Mouse (Mus musculus) kidney, postnatal 0 days (tissue): Measurements from ENCODE around the gene Pomgnt1. TPM values are rescaled to one million over a fixed set of nuclear protein-coding genes. Genes with fewer than 3 reads are reported as not detected.

Source experiments
- ATAC-seq: fragments of 200-750 bp; cut with Nextera tagmentation; replicated peaks from 2 replicates; pipeline ENCODE4 v1.8.0; 2017; ENCODE audit warnings: low read depth, moderate number of reproducible peaks, moderate TSS enrichment, moderate library complexity; ENCODE audit not compliant: low FRiP score
- DNase-seq: peaks from one replicate; pipeline ENCODE4 v3.0.0-alpha.2; 2016; ENCODE audit warnings: low spot score
- H3K27ac ChIP-seq: fragments of 300-500 bp; sonication (generic); 2 replicates; pipeline ENCODE4 v1.5.1; 2014; ENCODE audit warnings: mild to moderate bottlenecking
- H3K27me3 ChIP-seq: fragments of 300-500 bp; sonication (generic); 2 replicates; pipeline ENCODE4 v1.6.1; 2014; ENCODE audit warnings: low read length, mixed read lengths; ENCODE audit not compliant: insufficient read depth
- H3K36me3 ChIP-seq: fragments of 300-500 bp; sonication (generic); 2 replicates; pipeline ENCODE4 v1.6.1; 2014; ENCODE audit warnings: low read length, mixed read lengths; ENCODE audit not compliant: insufficient read depth
- H3K4me1 ChIP-seq: fragments of 300-500 bp; sonication (generic); replicated peaks from 2 replicates; pipeline ENCODE4 v1.6.1; 2014; ENCODE audit warnings: antibody characterized with exemption, low read length, mixed read lengths; ENCODE audit not compliant: insufficient read depth
- H3K4me2 ChIP-seq: fragments of 300-500 bp; sonication (generic); 2 replicates; pipeline ENCODE4 v1.6.1; 2014; ENCODE audit warnings: mild to moderate bottlenecking, low read length, moderate library complexity, mixed read lengths
- H3K4me3 ChIP-seq: fragments of 300-500 bp; sonication (generic); replicated peaks from 2 replicates; pipeline ENCODE4 v1.5.1; 2014; ENCODE audit warnings: low read depth, low read length
- H3K9ac ChIP-seq: fragments of 300-500 bp; sonication (generic); 2 replicates; pipeline ENCODE4 v1.6.1; 2014; ENCODE audit warnings: low read depth, low read length
- H3K9me3 ChIP-seq: fragments of 300-500 bp; sonication (generic); replicated peaks from 2 replicates; pipeline ENCODE4 v1.6.1; 2016; ENCODE audit warnings: low read length, inconsistent platforms, mixed read lengths
- CTCF ChIP-seq: IDR thresholded peaks from 2 replicates; pipeline ENCODE4 v1.5.1; 2016; ENCODE audit warnings: antibody characterized with exemption, low read depth, mild to moderate bottlenecking, moderate library complexity
- WGBS: fragments of 180-500 bp; shearing (Covaris S2); extraction: QIAGEN DNeasy Blood & Tissue Kit; methylation state at CpG from one replicate; pipeline ENCODE4 v1.1.7; 2014; 5-methylcytosine and 5-hydroxymethylcytosine counted together
- polyA plus RNA-seq: library from polyadenylated mRNA; unstranded; fragments of >200 nt; fragmentation: Nextera tagmentation; extraction: Ambion mirVana; gene quantifications from 2 replicates; pipeline ENCODE4 v1.2.1, GENCODE M21; 2015

Pomgnt1 gene
- polyA plus RNA-seq, 1 experiment from 2014 or later, result 52.2 TPM

DNA sequence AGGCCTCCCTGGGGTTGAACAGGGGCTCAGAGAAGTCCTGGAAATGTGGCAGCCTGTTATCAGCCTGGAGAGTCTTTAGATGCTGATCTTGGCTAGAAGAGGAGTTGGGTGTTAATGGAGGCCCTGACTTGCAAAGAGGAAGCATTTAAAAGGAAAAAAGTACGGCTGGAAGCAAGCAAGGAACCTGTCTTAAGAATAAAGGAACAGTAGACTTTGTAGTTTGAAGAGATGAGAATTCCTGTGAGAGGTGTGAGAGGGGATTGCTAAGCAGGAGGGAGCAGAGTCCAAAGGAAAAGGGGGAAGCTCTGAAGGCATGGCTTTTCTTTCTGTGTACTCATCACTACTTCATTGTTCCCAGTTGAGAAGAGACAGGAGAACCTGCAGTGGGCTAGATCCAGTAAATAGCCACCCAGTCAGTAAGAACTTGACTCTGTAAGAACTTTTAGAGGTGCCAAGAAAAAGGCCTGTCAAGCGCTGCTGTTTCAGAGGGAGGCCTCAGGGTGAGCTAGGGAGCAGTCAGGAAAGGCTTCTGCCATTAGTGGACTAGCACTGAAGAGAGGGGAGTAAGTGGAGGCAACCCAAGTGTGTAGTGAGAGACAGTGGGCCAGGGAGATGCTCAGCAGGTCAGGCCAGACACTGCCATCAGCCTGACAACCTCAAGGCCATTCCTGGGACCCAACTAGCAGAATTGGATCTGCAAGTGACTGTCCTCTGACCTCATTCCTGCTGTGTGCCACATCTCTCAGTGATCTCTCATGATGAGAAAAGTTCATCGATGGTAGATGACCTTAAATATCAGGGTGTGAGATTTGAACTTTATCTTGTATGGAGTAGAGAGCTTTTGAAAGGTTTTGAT is 46.2 kb upstream of the Pomgnt1 start:
- no peaks in the 10 kb centered on the region for H3K9me3 ChIP-seq
- peak overlapping the region; percentile 97 for H3K9ac ChIP-seq
- H3K27me3 ChIP-seq, result no peaks in the 10 kb centered on the region
- peak overlapping the region; percentile 97 for H3K27ac ChIP-seq
- DNase-seq, result peak; percentile 31
- peaks cover 16% of the 10 kb centered on the region for H3K36me3 ChIP-seq
- ATAC-seq, result no peak
- peak overlapping the region; percentile 78 for H3K4me2 ChIP-seq
- TF ChIP-seq CTCF, result no peak
- WGBS, result 55% methylated on average over 3 of the region's 3 CpGs
- H3K4me3 ChIP-seq, result peak overlapping the region; percentile 94
- peaks cover 6% of the 10 kb centered on the region for H3K4me1 ChIP-seq

DNA sequence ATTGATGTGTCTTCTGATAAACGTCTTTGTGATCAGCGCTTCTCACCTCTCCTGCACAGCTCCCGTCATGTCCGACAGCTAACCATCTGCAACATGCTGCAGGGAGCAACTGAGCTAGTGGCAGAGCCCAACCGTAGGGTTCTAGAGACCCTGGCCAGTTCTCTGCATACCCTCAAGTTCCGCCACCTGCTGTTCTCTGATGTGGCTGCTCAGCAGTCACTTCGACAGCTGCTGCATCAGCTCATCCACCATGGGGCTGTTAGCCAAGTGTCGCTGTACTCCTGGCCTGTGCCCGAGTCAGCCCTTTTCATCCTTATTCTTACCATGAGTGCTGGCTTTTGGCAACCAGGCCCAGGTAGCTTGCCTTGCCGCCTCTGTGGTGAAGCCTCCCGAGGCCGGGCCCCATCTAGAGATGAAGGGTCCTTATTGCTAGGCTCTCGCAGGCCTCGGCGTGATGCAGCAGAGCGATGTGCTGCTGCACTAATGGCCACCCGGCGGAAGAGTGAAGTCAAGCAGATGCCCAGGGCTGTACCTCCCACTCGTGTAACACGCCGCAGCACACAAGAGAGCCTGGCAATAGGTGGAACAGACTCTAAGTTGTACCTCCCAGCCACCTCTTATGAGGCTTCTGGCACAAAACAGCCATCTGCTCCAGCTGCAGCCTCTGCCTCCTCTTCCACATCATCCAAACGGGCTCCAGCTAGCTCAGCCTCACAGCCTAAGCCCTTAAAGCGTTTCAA is 35.0 kb upstream of the Pomgnt1 start:
- WGBS, result 90% methylated on average over 23 of the region's 23 CpGs
- Histone ChIP-seq H3K27me3 (no peaks in the 10 kb centered on the region), H3K4me2 (no peak overlapping the region), H3K4me1 (no peaks in the 10 kb centered on the region), H3K4me3 (no peak overlapping the region), H3K36me3 (peaks cover 34% of the 10 kb centered on the region), H3K9ac (no peak overlapping the region), H3K9me3 (no peaks in the 10 kb centered on the region), H3K27ac (no peak overlapping the region)
- DNase-seq (no peak), ATAC-seq (no peak)
- no peak for TF ChIP-seq CTCF

DNA sequence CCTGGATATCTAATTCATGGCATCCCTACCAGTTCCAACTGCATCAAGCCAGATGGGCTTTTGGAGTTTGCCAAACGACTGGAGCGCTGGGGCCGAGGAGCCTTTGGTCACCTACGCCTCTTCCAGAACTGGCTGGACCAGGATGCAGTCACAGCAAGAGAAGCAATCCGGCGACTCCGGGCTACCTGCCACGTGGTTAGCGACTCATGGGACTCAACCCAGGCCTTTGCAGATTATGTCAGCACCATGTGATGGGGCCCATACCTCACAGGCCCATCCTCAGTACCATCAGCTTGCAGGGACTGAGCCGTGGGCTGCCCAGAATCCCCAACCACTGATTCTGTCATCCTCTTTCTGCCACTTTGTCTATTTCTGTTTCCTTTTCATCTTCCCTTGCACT is 27.3 kb upstream of the Pomgnt1 start:
- peaks cover 70% of the 10 kb centered on the region for H3K36me3 ChIP-seq
- ATAC-seq, result no peak
- H3K27ac ChIP-seq, result no peak overlapping the region
- no peak overlapping the region for H3K4me2 ChIP-seq
- no peak overlapping the region for H3K9ac ChIP-seq
- no peak overlapping the region for H3K4me3 ChIP-seq
- no peaks in the 10 kb centered on the region for H3K27me3 ChIP-seq
- TF ChIP-seq CTCF, result no peak
- DNase-seq, result no peak
- no peaks in the 10 kb centered on the region for H3K9me3 ChIP-seq
- WGBS, result 91% methylated on average over 10 of the region's 10 CpGs
- no peaks in the 10 kb centered on the region for H3K4me1 ChIP-seq

DNA sequence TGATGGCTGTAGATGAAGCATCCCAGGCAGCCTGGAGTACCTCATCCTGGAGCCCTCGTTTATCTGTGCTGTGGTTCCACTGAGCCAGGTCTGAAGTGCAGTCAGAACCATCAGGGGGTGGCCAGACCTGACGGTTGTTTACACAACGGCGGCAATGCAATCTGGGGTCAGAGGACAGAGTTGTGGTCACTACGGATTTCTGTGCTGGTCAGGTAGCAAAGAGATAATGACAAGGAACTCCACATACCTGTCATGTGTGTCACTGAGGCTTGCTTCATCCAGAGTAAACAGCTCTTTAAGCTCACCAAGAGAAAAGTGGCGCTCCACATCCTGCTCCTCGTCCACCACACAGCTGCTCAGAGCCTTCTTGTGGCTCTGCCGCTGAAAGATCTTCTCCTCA is 26.4 kb upstream of the Pomgnt1 start:
- Histone ChIP-seq H3K4me2 (no peak overlapping the region), H3K36me3 (peaks cover 74% of the 10 kb centered on the region), H3K4me1 (no peaks in the 10 kb centered on the region), H3K9me3 (no peaks in the 10 kb centered on the region), H3K27me3 (no peaks in the 10 kb centered on the region), H3K4me3 (no peak overlapping the region), H3K27ac (no peak overlapping the region), H3K9ac (no peak overlapping the region)
- DNase-seq (no peak), ATAC-seq (no peak)
- TF ChIP-seq CTCF, result no peak
- 85% methylated on average over 8 of the region's 8 CpGs for WGBS

DNA sequence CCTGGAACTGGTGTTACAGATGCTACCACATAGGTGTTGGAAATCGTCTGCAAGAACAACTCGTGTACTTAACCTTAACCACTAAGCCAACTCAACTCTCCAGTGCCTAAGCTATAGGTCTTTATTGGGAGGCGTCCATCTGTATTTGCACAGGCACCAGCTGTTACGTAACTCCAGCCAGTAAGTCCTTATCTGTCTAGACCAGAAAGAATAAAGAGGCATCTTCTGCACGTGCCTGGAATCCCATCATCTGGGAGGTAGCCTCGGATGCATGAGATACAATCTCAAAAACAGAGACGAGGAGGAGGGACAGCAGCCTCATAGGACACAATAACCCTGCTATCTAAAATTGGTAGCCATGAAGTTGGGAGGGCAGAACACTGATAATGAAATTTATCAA is 22.7 kb upstream of the Pomgnt1 start:
- no peak overlapping the region for H3K4me3 ChIP-seq
- no peaks in the 10 kb centered on the region for H3K4me1 ChIP-seq
- no peak for ATAC-seq
- no peak overlapping the region for H3K27ac ChIP-seq
- DNase-seq, result no peak
- WGBS, result 87% methylated on average over 7 of the region's 7 CpGs
- H3K4me2 ChIP-seq, result no peak overlapping the region
- H3K36me3 ChIP-seq, result peaks cover 46% of the 10 kb centered on the region
- no peak overlapping the region for H3K9ac ChIP-seq
- TF ChIP-seq CTCF, result no peak
- H3K9me3 ChIP-seq, result no peaks in the 10 kb centered on the region
- no peaks in the 10 kb centered on the region for H3K27me3 ChIP-seq

DNA sequence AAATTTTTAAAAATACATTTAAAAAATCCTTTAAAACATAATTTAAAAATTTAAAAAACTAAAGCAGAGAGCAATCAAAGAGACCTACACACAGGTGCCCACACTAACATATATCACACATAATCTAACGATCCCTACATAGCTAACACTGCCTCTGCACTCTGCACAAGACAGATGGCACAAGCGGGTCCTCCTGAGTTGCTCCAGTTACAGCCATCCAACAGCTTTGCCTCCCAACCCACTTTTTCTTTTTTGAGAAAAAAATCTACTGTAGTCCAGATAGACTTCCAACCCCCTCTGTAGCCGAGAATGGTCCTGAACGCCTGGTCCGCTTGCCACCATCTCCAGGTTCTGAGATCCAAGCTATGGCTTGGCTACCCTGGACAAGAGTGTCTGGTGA is 18.4 kb upstream of the Pomgnt1 start:
- no peak for DNase-seq
- Histone ChIP-seq H3K4me1 (no peaks in the 10 kb centered on the region), H3K36me3 (0 out of 2 replicates have a peak, but pooled peaks cover 14% of the 10 kb centered on the region), H3K9me3 (no peaks in the 10 kb centered on the region), H3K4me3 (no peak overlapping the region), H3K27me3 (no peaks in the 10 kb centered on the region), H3K9ac (no peak overlapping the region), H3K27ac (no peak overlapping the region), H3K4me2 (no peak overlapping the region)
- no peak for ATAC-seq
- TF ChIP-seq CTCF, result no peak
- WGBS, result 92% methylated on average over 5 of the region's 5 CpGs
